Mouse (Mus musculus) myocyte (in vitro differentiated cells): ENCODE data around the gene 0610040J01Rik.

Source experiments
- CEBPB ChIP-seq: IDR thresholded peaks from 2 replicates; pipeline ENCODE4 v1.6.1; 2011; ENCODE audit warnings: mild to moderate bottlenecking, moderate library complexity; ENCODE audit not compliant: poor library complexity, insufficient read depth, severe bottlenecking
- E2F4 ChIP-seq: IDR thresholded peaks from one replicate; pipeline ENCODE4 v1.6.1; 2011; ENCODE audit warnings: mild to moderate bottlenecking, control low read depth, moderate library complexity; ENCODE audit not compliant: insufficient read depth
- MYOG ChIP-seq, 3 experiments: IDR thresholded peaks; one replicate each; pipeline ENCODE4 v1.6.1; 2011; ENCODE audit warnings: control low read depth in 2 of 3, low read depth in 2 of 3, mild to moderate bottlenecking in 2 of 3; ENCODE audit not compliant: insufficient read length in 2 of 3, control insufficient read depth in 1 of 3, insufficient read depth in 1 of 3
- POLR2A ChIP-seq: IDR thresholded peaks from one replicate; pipeline ENCODE4 v1.6.1; 2011; ENCODE audit warnings: low read depth, mild to moderate bottlenecking, control low read depth, moderate library complexity; ENCODE audit not compliant: insufficient read length
- SRF ChIP-seq: IDR thresholded peaks from one replicate; pipeline ENCODE4 v1.6.1; 2011; ENCODE audit warnings: low read depth; ENCODE audit not compliant: control insufficient read depth, insufficient read length
- TCF12 ChIP-seq: IDR thresholded peaks from one replicate; pipeline ENCODE4 v1.6.1; 2011; ENCODE audit warnings: mild to moderate bottlenecking, control low read depth; ENCODE audit not compliant: poor library complexity, insufficient read depth, severe bottlenecking
- TCF3 ChIP-seq: IDR thresholded peaks from one replicate; pipeline ENCODE4 v1.6.1; 2011; ENCODE audit warnings: low read depth, control low read depth; ENCODE audit not compliant: insufficient read length
- USF1 ChIP-seq: IDR thresholded peaks from one replicate; pipeline ENCODE4 v1.6.1; 2011; ENCODE audit warnings: low read depth, mild to moderate bottlenecking, control low read depth, moderate library complexity

- TF ChIP-seq SRF (no peak), TCF3 (no peak), TCF12 (no peak), POLR2A (no peak), CEBPB (no peak), MYOG (IDR thresholded peaks at IDR 0.05; ENCODE audit: control insufficient read depth in 1 of 3, insufficient read depth in 1 of 3, insufficient read length in 2 of 3, low read depth in 2 of 3) (no peak), USF1 (no peak), E2F4 (no peak)
Measured at GRCm38 (mm10) chr5:63817270-63817669, 5.1 kb downstream of the 0610040J01Rik start.
